Mouse (Mus musculus) kidney, postnatal 0 days (tissue): Measurements from ENCODE around the gene Tasp1. TPM values are rescaled to one million over a fixed set of nuclear protein-coding genes. Genes with fewer than 3 reads are reported as not detected.

Source experiments
- ATAC-seq: fragments of 200-750 bp; cut with Nextera tagmentation; replicated peaks from 2 replicates; pipeline ENCODE4 v1.8.0; 2017; ENCODE audit warnings: low read depth, moderate number of reproducible peaks, moderate TSS enrichment, moderate library complexity; ENCODE audit not compliant: low FRiP score
- DNase-seq: peaks from one replicate; pipeline ENCODE4 v3.0.0-alpha.2; 2016; ENCODE audit warnings: low spot score
- H3K27ac ChIP-seq: fragments of 300-500 bp; sonication (generic); 2 replicates; pipeline ENCODE4 v1.5.1; 2014; ENCODE audit warnings: mild to moderate bottlenecking
- H3K27me3 ChIP-seq: fragments of 300-500 bp; sonication (generic); 2 replicates; pipeline ENCODE4 v1.6.1; 2014; ENCODE audit warnings: low read length, mixed read lengths; ENCODE audit not compliant: insufficient read depth
- H3K36me3 ChIP-seq: fragments of 300-500 bp; sonication (generic); 2 replicates; pipeline ENCODE4 v1.6.1; 2014; ENCODE audit warnings: low read length, mixed read lengths; ENCODE audit not compliant: insufficient read depth
- H3K4me1 ChIP-seq: fragments of 300-500 bp; sonication (generic); replicated peaks from 2 replicates; pipeline ENCODE4 v1.6.1; 2014; ENCODE audit warnings: antibody characterized with exemption, low read length, mixed read lengths; ENCODE audit not compliant: insufficient read depth
- H3K4me2 ChIP-seq: fragments of 300-500 bp; sonication (generic); 2 replicates; pipeline ENCODE4 v1.6.1; 2014; ENCODE audit warnings: mild to moderate bottlenecking, low read length, moderate library complexity, mixed read lengths
- H3K4me3 ChIP-seq: fragments of 300-500 bp; sonication (generic); replicated peaks from 2 replicates; pipeline ENCODE4 v1.5.1; 2014; ENCODE audit warnings: low read depth, low read length
- H3K9ac ChIP-seq: fragments of 300-500 bp; sonication (generic); 2 replicates; pipeline ENCODE4 v1.6.1; 2014; ENCODE audit warnings: low read depth, low read length
- H3K9me3 ChIP-seq: fragments of 300-500 bp; sonication (generic); replicated peaks from 2 replicates; pipeline ENCODE4 v1.6.1; 2016; ENCODE audit warnings: low read length, inconsistent platforms, mixed read lengths
- CTCF ChIP-seq: IDR thresholded peaks from 2 replicates; pipeline ENCODE4 v1.5.1; 2016; ENCODE audit warnings: antibody characterized with exemption, low read depth, mild to moderate bottlenecking, moderate library complexity
- WGBS: fragments of 180-500 bp; shearing (Covaris S2); extraction: QIAGEN DNeasy Blood & Tissue Kit; methylation state at CpG from one replicate; pipeline ENCODE4 v1.1.7; 2014; 5-methylcytosine and 5-hydroxymethylcytosine counted together
- polyA plus RNA-seq: library from polyadenylated mRNA; unstranded; fragments of >200 nt; fragmentation: Nextera tagmentation; extraction: Ambion mirVana; gene quantifications from 2 replicates; pipeline ENCODE4 v1.2.1, GENCODE M21; 2015

The Tasp1 gene
- polyA plus RNA-seq, 1 experiment from 2014 or later: 19.1 TPM

DNA sequence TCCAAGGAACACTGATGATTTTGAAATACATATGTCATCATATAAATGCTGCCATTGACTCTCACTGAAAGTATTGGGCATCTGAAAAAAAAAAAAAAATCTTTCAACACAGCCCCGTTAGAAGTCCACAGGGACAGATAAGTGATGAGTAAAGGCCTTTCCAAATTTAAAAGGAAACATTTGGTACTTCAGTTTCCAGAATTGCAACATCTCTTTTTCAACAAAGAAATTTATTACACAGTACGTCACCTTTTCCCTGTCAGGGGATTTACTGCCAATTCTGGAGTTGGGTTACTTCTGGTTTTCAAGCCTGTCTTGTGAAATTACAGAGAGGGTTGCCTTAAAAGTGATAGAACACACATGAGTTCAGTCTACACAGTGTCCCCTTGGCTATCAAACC is 146.8 kb downstream of the Tasp1 start:
- no peak for DNase-seq
- no peak overlapping the region for H3K27ac ChIP-seq
- TF ChIP-seq CTCF: no peak
- no peaks in the 10 kb centered on the region for H3K9me3 ChIP-seq
- no peaks in the 10 kb centered on the region for H3K27me3 ChIP-seq
- no peak overlapping the region for H3K9ac ChIP-seq
- no peaks in the 10 kb centered on the region for H3K4me1 ChIP-seq
- ATAC-seq: no peak
- 48% methylated on average over 2 of the region's 2 CpGs for WGBS
- H3K4me3 ChIP-seq: no peak overlapping the region
- H3K36me3 ChIP-seq: no peaks in the 10 kb centered on the region
- H3K4me2 ChIP-seq: no peak overlapping the region

DNA sequence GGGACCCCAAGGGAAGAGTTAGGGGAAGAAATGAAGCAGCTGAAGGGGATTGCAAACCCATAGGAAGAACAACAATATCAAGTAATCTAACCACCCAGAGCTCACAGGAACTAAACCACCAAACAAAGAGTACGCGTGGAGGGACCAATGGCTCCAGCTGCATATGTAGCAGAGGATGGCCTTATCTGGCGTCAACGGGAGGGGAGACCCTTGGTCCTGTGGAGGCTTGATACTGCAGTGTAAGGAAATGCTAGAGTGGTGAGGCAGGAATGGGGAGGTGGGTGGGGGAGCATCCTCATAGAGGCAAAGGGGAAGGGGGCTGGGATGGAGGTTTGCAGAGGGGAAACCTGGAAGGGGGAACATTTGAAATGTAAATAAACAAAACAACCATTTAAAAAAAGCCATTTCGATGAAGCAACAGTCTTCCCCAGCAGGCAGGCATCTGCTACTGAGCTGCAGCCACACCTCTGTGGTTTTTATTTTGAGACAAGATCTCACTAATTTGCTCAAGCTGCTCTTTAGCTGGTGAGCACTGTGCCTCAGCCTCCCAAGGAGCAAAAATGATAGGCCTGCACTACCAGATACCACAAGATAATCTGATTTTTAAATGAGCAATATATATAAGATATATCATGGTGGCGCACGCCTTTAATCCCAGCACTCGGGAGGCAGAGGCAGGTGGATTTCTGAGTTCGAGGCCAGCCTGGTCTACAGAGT is 160.0 kb downstream of the Tasp1 start:
- H3K4me3 ChIP-seq: no peak overlapping the region
- no peaks in the 10 kb centered on the region for H3K4me1 ChIP-seq
- ATAC-seq (no peak), DNase-seq (no peak)
- 92% methylated on average over 9 of the region's 9 CpGs for WGBS
- no peaks in the 10 kb centered on the region for H3K36me3 ChIP-seq
- no peaks in the 10 kb centered on the region for H3K27me3 ChIP-seq
- H3K4me2 ChIP-seq: no peak overlapping the region
- H3K27ac ChIP-seq: no peak overlapping the region
- H3K9me3 ChIP-seq: no peaks in the 10 kb centered on the region
- no peak overlapping the region for H3K9ac ChIP-seq
- no peak for TF ChIP-seq CTCF

DNA sequence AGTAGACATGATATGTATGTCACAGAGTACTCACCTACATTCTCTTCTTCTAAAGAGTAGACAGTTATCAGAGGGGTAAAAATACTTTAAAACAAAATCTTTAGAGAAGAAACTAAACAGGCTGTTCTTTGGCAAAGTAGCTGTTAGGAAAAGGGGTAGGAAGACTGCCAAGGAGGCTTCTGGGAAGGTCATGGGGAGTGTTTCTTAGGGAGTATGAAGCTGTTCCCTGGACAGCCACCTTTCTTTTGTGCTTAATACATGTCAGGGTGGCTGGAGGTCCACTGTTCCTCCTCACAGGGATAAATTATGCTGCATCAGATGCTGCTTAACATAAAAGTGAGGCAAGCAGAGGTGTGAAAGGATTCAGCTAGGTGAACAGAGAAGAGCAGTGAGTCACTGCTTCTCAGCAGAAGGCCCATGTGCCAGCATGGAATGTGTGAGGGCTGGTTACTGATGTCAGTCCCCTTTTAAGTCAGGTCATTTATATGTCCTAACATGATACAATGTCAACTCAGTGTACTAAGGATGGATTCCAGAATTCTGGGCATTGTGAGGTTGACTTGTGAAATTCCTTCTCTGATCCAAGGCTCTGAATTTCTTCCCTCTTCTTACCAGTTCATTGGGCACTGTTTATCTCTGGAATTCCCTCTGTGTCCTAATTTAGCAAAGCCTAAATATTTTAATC is 175.1 kb downstream of the Tasp1 start:
- no peaks in the 10 kb centered on the region for H3K27me3 ChIP-seq
- H3K27ac ChIP-seq: no peak overlapping the region
- no peaks in the 10 kb centered on the region for H3K9me3 ChIP-seq
- no peaks in the 10 kb centered on the region for H3K36me3 ChIP-seq
- no peak overlapping the region for H3K4me2 ChIP-seq
- DNase-seq (no peak), ATAC-seq (no peak)
- TF ChIP-seq CTCF: no peak
- H3K4me3 ChIP-seq: no peak overlapping the region
- no peak overlapping the region for H3K9ac ChIP-seq
- H3K4me1 ChIP-seq: no peaks in the 10 kb centered on the region

DNA sequence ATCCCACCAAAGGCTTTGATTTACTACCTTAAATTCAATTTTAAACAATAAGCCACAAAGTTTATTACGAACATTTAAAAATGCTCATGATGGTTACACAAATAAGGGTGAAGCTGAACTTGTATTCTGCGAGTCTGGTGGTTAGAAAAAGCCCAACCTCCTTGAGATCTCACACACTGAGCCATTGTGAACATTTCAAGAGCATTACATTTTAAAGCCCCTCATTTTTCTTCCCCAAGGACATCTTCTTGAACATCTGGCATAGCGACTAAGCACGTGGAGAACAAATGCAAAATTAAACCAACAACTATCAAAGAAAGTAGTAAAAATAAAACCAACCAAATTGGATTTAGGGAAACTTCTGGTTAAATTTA is 182.4 kb downstream of the Tasp1 start:
- WGBS: 67% methylated on average over 4 of the region's 4 CpGs
- H3K27me3 ChIP-seq: no peaks in the 10 kb centered on the region
- 0 out of 2 replicates have a peak, but pooled peaks cover 2% of the 10 kb centered on the region for H3K36me3 ChIP-seq
- no peak overlapping the region for H3K4me2 ChIP-seq
- no peaks in the 10 kb centered on the region for H3K9me3 ChIP-seq
- DNase-seq: no peak
- no peak overlapping the region for H3K4me3 ChIP-seq
- H3K27ac ChIP-seq: no peak overlapping the region
- no peak for ATAC-seq
- no peak overlapping the region for H3K9ac ChIP-seq
- TF ChIP-seq CTCF: no peak
- no peaks in the 10 kb centered on the region for H3K4me1 ChIP-seq

DNA sequence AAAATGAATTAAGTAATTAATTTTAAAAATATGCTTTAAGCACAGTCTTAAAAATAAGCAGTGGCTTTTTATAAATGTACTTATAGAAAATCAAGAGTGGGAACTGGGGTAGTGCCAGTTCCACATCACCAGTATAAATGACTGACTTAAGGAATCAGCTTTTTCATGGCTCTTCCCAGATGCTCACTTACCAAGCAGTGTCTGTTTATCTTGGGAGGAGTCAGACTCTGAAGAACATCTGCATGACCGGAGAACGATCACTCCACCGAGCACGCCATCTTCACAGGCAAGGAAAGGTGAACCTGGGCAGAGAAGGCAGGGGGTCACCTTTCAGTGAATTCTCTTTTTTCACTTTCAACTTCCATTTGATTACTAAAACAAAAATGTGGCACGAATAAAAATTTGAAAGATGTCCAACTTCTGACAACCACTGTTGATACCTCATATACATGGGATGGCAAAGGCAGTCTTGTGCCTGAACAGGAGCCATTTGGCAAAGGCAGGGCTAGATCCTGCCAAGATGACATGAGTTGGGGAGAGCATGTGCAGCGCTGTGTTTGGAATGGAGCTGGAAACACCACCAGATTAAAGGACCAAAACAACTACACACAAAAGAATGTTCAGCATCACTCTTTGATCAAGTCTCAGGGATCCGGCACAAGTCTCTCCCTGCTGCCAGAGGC is 182.9 kb downstream of the Tasp1 start:
- no peaks in the 10 kb centered on the region for H3K27me3 ChIP-seq
- no peak overlapping the region for H3K4me3 ChIP-seq
- no peak for ATAC-seq
- TF ChIP-seq CTCF: no peak
- H3K4me1 ChIP-seq: no peaks in the 10 kb centered on the region
- H3K36me3 ChIP-seq: 0 out of 2 replicates have a peak, but pooled peaks cover 2% of the 10 kb centered on the region
- no peak overlapping the region for H3K27ac ChIP-seq
- DNase-seq: no peak
- no peak overlapping the region for H3K4me2 ChIP-seq
- no peaks in the 10 kb centered on the region for H3K9me3 ChIP-seq
- WGBS: 74% methylated on average over 7 of the region's 7 CpGs
- H3K9ac ChIP-seq: no peak overlapping the region

DNA sequence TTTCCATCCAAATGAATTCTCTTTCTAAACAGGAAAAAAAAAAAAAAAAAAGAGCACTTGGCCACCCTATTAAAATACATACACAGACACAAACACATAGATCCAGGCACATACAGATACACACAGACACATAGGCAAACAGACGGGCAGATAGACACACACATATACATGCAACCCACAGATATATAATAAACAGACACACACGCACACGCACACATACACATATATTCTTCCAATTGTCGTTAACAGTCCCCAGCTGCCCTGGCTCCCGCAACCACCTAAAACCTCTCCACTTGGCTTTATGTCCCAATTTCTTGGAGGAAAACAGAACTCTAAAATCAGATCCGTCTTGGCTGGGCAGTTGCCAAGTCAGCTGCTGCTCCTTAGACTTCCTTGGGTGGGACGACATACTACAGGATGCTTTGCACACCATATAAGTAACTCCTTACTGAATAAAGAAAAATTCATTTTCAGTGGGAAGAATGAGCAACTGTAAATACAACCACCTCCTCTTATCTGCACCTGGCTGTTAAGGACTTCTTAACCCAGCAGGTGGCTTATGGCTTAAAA is 188.5 kb downstream of the Tasp1 start:
- Histone ChIP-seq H3K27me3 (no peaks in the 10 kb centered on the region), H3K4me2 (no peak overlapping the region), H3K9ac (no peak overlapping the region), H3K36me3 (0 out of 2 replicates have a peak, but pooled peaks cover 2% of the 10 kb centered on the region), H3K9me3 (no peaks in the 10 kb centered on the region), H3K4me1 (no peaks in the 10 kb centered on the region), H3K4me3 (no peak overlapping the region), H3K27ac (no peak overlapping the region)
- DNase-seq (no peak), ATAC-seq (no peak)
- no peak for TF ChIP-seq CTCF
- WGBS: 73% methylated on average over 7 of the region's 7 CpGs
